Mouse (Mus musculus): Measurements from ENCODE around the gene Commd2. TPM values are rescaled to one million over a fixed set of nuclear protein-coding genes. Genes with fewer than 3 reads are reported as not detected.

Gene Commd2
- polyA plus RNA-seq, 1 experiment from 2014 or later, result 28.4 TPM

- ATAC-seq (ENCODE audit: insufficient read depth), result no peak
Observed at GRCm38 (mm10) chr3:57663731-57664130, 12.2 kb upstream of the Commd2 start.

GRCm38 (mm10) chr3:57658608-57659007 is 7.1 kb upstream of the Commd2 start:
- H3K27me3 ChIP-seq, result no peaks in the 10 kb centered on the region
- H3K4me2 ChIP-seq, result no peak overlapping the region
- no peaks in the 10 kb centered on the region for H3K9me3 ChIP-seq (replicated peaks)
- WGBS (ENCODE audit: insufficient replicate concordance), result 38% methylated on average over 6 of the region's 6 CpGs
- no peaks in the 10 kb centered on the region for H3K4me1 ChIP-seq (replicated peaks)
- H3K4me3 ChIP-seq (replicated peaks), result no peak overlapping the region
- H3K36me3 ChIP-seq (replicated peaks), result no peaks in the 10 kb centered on the region
- no peak overlapping the region for H3K27ac ChIP-seq (replicated peaks)
- no peak overlapping the region for H3K9ac ChIP-seq
- no peak for ATAC-seq (ENCODE audit: insufficient read depth)

More at GRCm38 (mm10) chr3:57663731-57664130, 12.2 kb upstream of the Commd2 start:
- Histone ChIP-seq H3K9me3 (replicated peaks) (no peaks in the 10 kb centered on the region), H3K4me1 (replicated peaks) (no peaks in the 10 kb centered on the region), H3K36me3 (replicated peaks) (no peaks in the 10 kb centered on the region), H3K4me2 (no peak overlapping the region), H3K9ac (no peak overlapping the region), H3K4me3 (replicated peaks) (no peak overlapping the region), H3K27me3 (no peaks in the 10 kb centered on the region), H3K27ac (replicated peaks) (no peak overlapping the region)
- 17% methylated on average over 6 of the region's 6 CpGs for WGBS (ENCODE audit: insufficient replicate concordance)

GRCm38 (mm10) chr3:57653646-57654045 is 2.1 kb upstream of the Commd2 start:
- Histone ChIP-seq H3K9ac (no peak overlapping the region), H3K4me3 (replicated peaks) (no peak overlapping the region), H3K36me3 (replicated peaks) (no peaks in the 10 kb centered on the region), H3K4me2 (no peak overlapping the region), H3K27me3 (no peaks in the 10 kb centered on the region), H3K27ac (replicated peaks) (no peak overlapping the region), H3K4me1 (replicated peaks) (peaks cover 5% of the 10 kb centered on the region; the same call in 1 of the 2 replicates), H3K9me3 (replicated peaks) (no peaks in the 10 kb centered on the region)
- ATAC-seq (ENCODE audit: insufficient read depth), result no peak
- 56% methylated on average over 3 of the region's 3 CpGs for WGBS (ENCODE audit: insufficient replicate concordance)

- no peaks in the 10 kb centered on the region for H3K9me3 ChIP-seq (replicated peaks)
- no peak overlapping the region for H3K4me3 ChIP-seq (replicated peaks)
- H3K9ac ChIP-seq, result no peak overlapping the region
- peaks cover 5% of the 10 kb centered on the region; the same call in 1 of the 2 replicates for H3K4me1 ChIP-seq (replicated peaks)
- 68% methylated on average over 3 of the region's 3 CpGs for WGBS (ENCODE audit: insufficient replicate concordance)
- no peak overlapping the region for H3K27ac ChIP-seq (replicated peaks)
- 0 out of 2 replicates have a peak, but pooled peaks cover 3% of the 10 kb centered on the region for H3K36me3 ChIP-seq (replicated peaks)
- no peak overlapping the region for H3K4me2 ChIP-seq
- H3K27me3 ChIP-seq, result no peaks in the 10 kb centered on the region
- ATAC-seq (ENCODE audit: insufficient read depth), result no peak
Observed at GRCm38 (mm10) chr3:57652485-57652884, 970 bp upstream of the Commd2 start.

- H3K4me1 ChIP-seq (replicated peaks), result peaks cover 5% of the 10 kb centered on the region; the same call in 1 of the 2 replicates
- peak overlapping the region; percentile 85 for H3K4me3 ChIP-seq (replicated peaks)
- H3K36me3 ChIP-seq (replicated peaks), result peaks cover 3% of the 10 kb centered on the region; the same call in 1 of the 2 replicates
- H3K4me2 ChIP-seq, result peak overlapping the region; percentile 71
- H3K9me3 ChIP-seq (replicated peaks), result no peaks in the 10 kb centered on the region
- H3K27ac ChIP-seq (replicated peaks), result no peak overlapping the region
- H3K27me3 ChIP-seq, result no peaks in the 10 kb centered on the region
- peak overlapping the region; percentile 76 for H3K9ac ChIP-seq
- ATAC-seq (ENCODE audit: insufficient read depth), result 0 out of 2 replicates have a peak, but pooled peaks have one; percentile 18
- WGBS (ENCODE audit: insufficient replicate concordance), result 60% methylated on average over 3 of the region's 3 CpGs
Observed at GRCm38 (mm10) chr3:57651865-57652259, 347 bp upstream of the Commd2 start.

GRCm38 (mm10) chr3:57643191-57643590 is 8.3 kb downstream of the Commd2 start:
- WGBS (ENCODE audit: insufficient replicate concordance), result 73% methylated on average over 6 of the region's 6 CpGs
- Histone ChIP-seq H3K9ac (no peak overlapping the region), H3K36me3 (replicated peaks) (peaks cover 17% of the 10 kb centered on the region), H3K4me3 (replicated peaks) (no peak overlapping the region), H3K4me2 (no peak overlapping the region), H3K4me1 (replicated peaks) (no peaks in the 10 kb centered on the region), H3K27ac (replicated peaks) (no peak overlapping the region), H3K27me3 (no peaks in the 10 kb centered on the region), H3K9me3 (replicated peaks) (no peaks in the 10 kb centered on the region)
- ATAC-seq (ENCODE audit: insufficient read depth), result no peak

GRCm38 (mm10) chr3:57637596-57637995 is 13.9 kb downstream of the Commd2 start:
- Histone ChIP-seq H3K9ac (no peak overlapping the region), H3K4me1 (replicated peaks) (no peaks in the 10 kb centered on the region), H3K36me3 (replicated peaks) (no peaks in the 10 kb centered on the region), H3K27me3 (no peaks in the 10 kb centered on the region), H3K4me2 (no peak overlapping the region), H3K27ac (replicated peaks) (no peak overlapping the region), H3K9me3 (replicated peaks) (no peaks in the 10 kb centered on the region), H3K4me3 (replicated peaks) (no peak overlapping the region)
- ATAC-seq (ENCODE audit: insufficient read depth), result no peak
- WGBS (ENCODE audit: insufficient replicate concordance), result 60% methylated on average over 6 of the region's 6 CpGs

- 48% methylated on average over 3 of the region's 3 CpGs for WGBS (ENCODE audit: insufficient replicate concordance)
- no peaks in the 10 kb centered on the region for H3K27me3 ChIP-seq
Observed at GRCm38 (mm10) chr3:57634763-57635487, 16.6 kb downstream of the Commd2 start.

GRCm38 (mm10) chr3:57626954-57627513 is 24.5 kb downstream of the Commd2 start:
- ATAC-seq (ENCODE audit: insufficient read depth), result no peak
- no peaks in the 10 kb centered on the region for H3K9me3 ChIP-seq (replicated peaks)
- WGBS (ENCODE audit: insufficient replicate concordance), result 64% methylated on average over 11 of the region's 11 CpGs
- H3K36me3 ChIP-seq (replicated peaks), result no peaks in the 10 kb centered on the region
- H3K4me1 ChIP-seq (replicated peaks), result no peaks in the 10 kb centered on the region
- no peak overlapping the region for H3K4me2 ChIP-seq
- no peak overlapping the region for H3K27ac ChIP-seq (replicated peaks)
- H3K27me3 ChIP-seq, result no peaks in the 10 kb centered on the region
- no peak overlapping the region for H3K9ac ChIP-seq
- H3K4me3 ChIP-seq (replicated peaks), result no peak overlapping the region

More at GRCm38 (mm10) chr3:57634763-57635487, 16.6 kb downstream of the Commd2 start:
- no peak for ATAC-seq (ENCODE audit: insufficient read depth)
- Histone ChIP-seq H3K9me3 (replicated peaks) (no peaks in the 10 kb centered on the region), H3K9ac (no peak overlapping the region), H3K4me3 (replicated peaks) (no peak overlapping the region), H3K4me1 (replicated peaks) (no peaks in the 10 kb centered on the region), H3K4me2 (no peak overlapping the region), H3K36me3 (replicated peaks) (no peaks in the 10 kb centered on the region), H3K27ac (replicated peaks) (no peak overlapping the region)

GRCm38 (mm10) chr3:57625275-57625997 is 26.1 kb downstream of the Commd2 start:
- no peak for ATAC-seq (ENCODE audit: insufficient read depth)
- Histone ChIP-seq H3K9ac (no peak overlapping the region), H3K36me3 (replicated peaks) (no peaks in the 10 kb centered on the region), H3K27ac (replicated peaks) (no peak overlapping the region), H3K4me3 (replicated peaks) (no peak overlapping the region), H3K9me3 (replicated peaks) (no peaks in the 10 kb centered on the region), H3K4me1 (replicated peaks) (no peaks in the 10 kb centered on the region), H3K27me3 (no peaks in the 10 kb centered on the region), H3K4me2 (peak overlapping the region; percentile 42)
- WGBS (ENCODE audit: insufficient replicate concordance), result 39% methylated on average over 21 of the region's 21 CpGs

GRCm38 (mm10) chr3:57619718-57620117 is 31.8 kb downstream of the Commd2 start:
- Histone ChIP-seq H3K27me3 (no peaks in the 10 kb centered on the region), H3K4me3 (replicated peaks) (no peak overlapping the region), H3K9me3 (replicated peaks) (no peaks in the 10 kb centered on the region), H3K27ac (replicated peaks) (no peak overlapping the region), H3K36me3 (replicated peaks) (no peaks in the 10 kb centered on the region), H3K9ac (no peak overlapping the region), H3K4me1 (replicated peaks) (no peaks in the 10 kb centered on the region), H3K4me2 (no peak overlapping the region)
- WGBS (ENCODE audit: insufficient replicate concordance), result 60% methylated on average over 4 of the region's 4 CpGs
- no peak for ATAC-seq (ENCODE audit: insufficient read depth)
